Mouse (Mus musculus) ES-E14 (cell line): ENCODE measurements around the gene Ptprg. TPM values are rescaled to one million over a fixed set of nuclear protein-coding genes. Genes with fewer than 3 reads are reported as not detected.

Source experiments
- DNase-seq: peaks from one replicate; pipeline ENCODE4 v3.0.0-alpha.2; 2013; ENCODE audit warnings: low read depth, low spot score
- H3K27ac ChIP-seq: 2 replicates; pipeline ENCODE4 v1.5.1; 2012; ENCODE audit warnings: low read depth, mild to moderate bottlenecking, low read length, moderate library complexity, mixed read lengths; ENCODE audit not compliant: poor library complexity, insufficient read depth, severe bottlenecking
- H3K36me3 ChIP-seq: 2 replicates; pipeline ENCODE4 v1.6.1; 2012; ENCODE audit warnings: mild to moderate bottlenecking, low read length, moderate library complexity, mixed read lengths; ENCODE audit not compliant: control insufficient read depth, poor library complexity, insufficient read depth, severe bottlenecking
- H3K4me1 ChIP-seq, 2 experiments: fragments of 150-350 bp in 1 of 2; sonication (generic) in 1 of 2; 2 replicates each; pipeline ENCODE4 v1.6.1; 2012; ENCODE audit warnings: low read length in 2 of 2, mild to moderate bottlenecking in 1 of 2, mixed read lengths in 1 of 2; ENCODE audit not compliant: control insufficient read depth in 2 of 2, insufficient read depth in 2 of 2, poor library complexity in 1 of 2
- H3K4me3 ChIP-seq, 2 experiments: fragments of 150-350 bp in 1 of 2; sonication (generic) in 1 of 2; 2 replicates each; pipeline ENCODE4 v1.5.1; 2012; ENCODE audit warnings: low read length in 2 of 2, low read depth in 1 of 2, mild to moderate bottlenecking in 1 of 2, mixed read lengths in 1 of 2; ENCODE audit not compliant: insufficient read depth in 1 of 2, poor library complexity in 1 of 2, severe bottlenecking in 1 of 2
- H3K9ac ChIP-seq: 2 replicates; pipeline ENCODE4 v1.6.1; 2012; ENCODE audit warnings: low read depth, mild to moderate bottlenecking, low read length, mixed read lengths; ENCODE audit not compliant: poor library complexity, insufficient read depth, severe bottlenecking
- H3K9me3 ChIP-seq: fragments of 150-350 bp; sonication (generic); 2 replicates; pipeline ENCODE4 v1.6.1; 2012; ENCODE audit warnings: low read depth, mild to moderate bottlenecking, low read length; ENCODE audit not compliant: control insufficient read depth, insufficient read depth
- CHD2 ChIP-seq: IDR thresholded peaks from 2 replicates; pipeline ENCODE4 v1.6.1; 2014; ENCODE audit warnings: mild to moderate bottlenecking, low read depth, low read length, inconsistent platforms
- HCFC1 ChIP-seq: IDR thresholded peaks from 2 replicates; pipeline ENCODE4 v1.6.1; 2012; ENCODE audit warnings: low read length, inconsistent platforms, borderline replicate concordance; ENCODE audit not compliant: insufficient read depth
- MAFK ChIP-seq: IDR thresholded peaks from 2 replicates; pipeline ENCODE4 v1.6.1; 2014; ENCODE audit warnings: mild to moderate bottlenecking, low read depth, low read length, inconsistent platforms; ENCODE audit not compliant: insufficient read depth
- ZC3H11A ChIP-seq: IDR thresholded peaks from 2 replicates; pipeline ENCODE4 v1.6.1; 2012; ENCODE audit warnings: low read depth, mild to moderate bottlenecking, inconsistent platforms, low read length, borderline replicate concordance
- ZNF384 ChIP-seq: IDR thresholded peaks from 2 replicates; pipeline ENCODE4 v1.6.1; 2012; ENCODE audit warnings: low read depth, low read length, inconsistent platforms
- in situ Hi-C, 2 experiments: fragments of 600-800 bp; cut with MboI; formaldehyde crosslinking; loops; one replicate each; pipeline ENCODE4 v1.15.1; 2025; ENCODE audit warnings: low sequenced_read_pairs in 2 of 2, inconsistent platforms in 1 of 2; ENCODE audit not compliant: unreplicated experiment in 2 of 2
- total RNA-seq: library from RNA; depleted of rRNA; stranded (reverse); fragments of 300-350 nt; gene quantifications from 2 replicates; pipeline ENCODE4 v1.2.3, GENCODE M21; 2012

The Ptprg gene
- total RNA-seq, 1 experiment, result 59.8 TPM

DNA sequence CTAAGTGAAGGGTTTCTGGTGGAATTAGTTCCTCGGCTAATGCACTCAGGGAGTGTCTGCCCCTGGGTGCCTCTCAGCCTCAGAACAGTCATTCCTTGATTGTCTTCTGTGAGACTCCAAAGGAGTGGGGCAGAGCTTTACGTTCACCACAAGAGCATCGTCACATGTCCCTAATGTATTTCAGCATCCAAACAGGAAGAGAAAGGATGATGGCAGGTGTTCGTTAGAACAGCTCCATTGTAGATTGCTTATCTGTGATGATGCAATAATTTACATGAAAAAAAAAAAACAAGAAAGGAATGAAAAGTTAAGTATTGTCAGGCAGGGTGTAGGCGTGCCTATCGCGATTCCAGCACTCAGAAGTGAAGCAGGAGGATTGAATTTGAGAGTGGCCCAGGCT is 84.3 kb downstream of the Ptprg start:
- in situ Hi-C loops, result no loop called here
- H3K27ac ChIP-seq, result no peak overlapping the region
- TF ChIP-seq MAFK (no peak), ZC3H11A (no peak), ZNF384 (peak; percentile 28; the same call in 1 of the 2 replicates), CHD2 (no peak), HCFC1 (no peak)
- H3K36me3 ChIP-seq, result no peaks in the 10 kb centered on the region; the same call in 1 of the 2 replicates
- H3K4me3 ChIP-seq, result no peak overlapping the region
- peaks cover 2 to 6% of the 10 kb centered on the region in 2 experiments; a peak in 1 of 4 replicates for H3K4me1 ChIP-seq
- no peak for DNase-seq
- no peak overlapping the region for H3K9ac ChIP-seq
- H3K9me3 ChIP-seq, result no peaks in the 10 kb centered on the region

DNA sequence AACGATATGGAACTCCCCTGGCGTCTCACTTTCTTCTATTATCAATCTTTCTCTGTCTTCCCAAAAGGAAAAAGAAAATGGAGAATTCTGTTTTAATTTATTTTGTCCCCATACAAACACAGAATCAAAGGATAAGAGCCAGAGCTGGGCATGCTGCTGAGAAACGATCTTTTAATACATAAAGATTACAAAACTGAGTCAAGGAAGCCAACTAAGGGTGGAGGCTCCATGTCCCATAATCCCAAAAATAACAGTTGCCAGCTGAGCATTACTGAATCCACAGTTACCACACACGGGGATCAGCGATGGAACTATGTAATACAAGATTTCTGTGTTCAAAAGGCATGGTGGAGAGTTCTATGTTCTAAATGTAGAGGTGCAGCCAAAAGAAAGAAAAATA is 86.0 kb downstream of the Ptprg start:
- in situ Hi-C loops, result no loop called here
- no peak for DNase-seq
- H3K4me3 ChIP-seq, result no peak overlapping the region
- no peaks in the 10 kb centered on the region for H3K9me3 ChIP-seq
- no peak overlapping the region for H3K9ac ChIP-seq
- peaks cover 2 to 6% of the 10 kb centered on the region in 2 experiments; a peak in 1 of 4 replicates for H3K4me1 ChIP-seq
- no peaks in the 10 kb centered on the region; the same call in 1 of the 2 replicates for H3K36me3 ChIP-seq
- no peak for TF ChIP-seq ZC3H11A
- TF ChIP-seq CHD2, result no peak
- no peak for TF ChIP-seq MAFK
- TF ChIP-seq HCFC1, result no peak
- no peak for TF ChIP-seq ZNF384
- H3K27ac ChIP-seq, result no peak overlapping the region

DNA sequence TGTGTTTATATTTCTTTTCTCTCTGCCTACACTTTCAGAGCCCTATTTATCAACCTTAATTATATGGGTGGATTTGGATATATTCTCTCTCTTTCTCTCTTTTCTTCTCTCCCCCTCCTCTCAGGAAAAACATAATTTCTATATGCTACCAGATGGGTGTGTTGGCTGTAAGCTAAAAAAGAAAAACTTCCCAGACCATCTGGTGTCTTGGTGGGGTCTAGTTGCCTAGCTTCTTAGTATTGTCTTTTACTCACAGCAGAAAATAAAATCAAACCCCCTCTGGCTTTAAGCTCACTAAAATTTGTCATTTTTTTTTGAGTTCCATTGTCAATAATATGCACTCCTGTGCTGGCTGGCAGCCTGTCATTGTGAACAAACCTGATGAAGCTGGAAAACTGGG is 87.0 kb downstream of the Ptprg start:
- Histone ChIP-seq H3K27ac (no peak overlapping the region), H3K9me3 (no peaks in the 10 kb centered on the region), H3K4me3 (no peak overlapping the region), H3K9ac (no peak overlapping the region), H3K4me1 (peaks cover 2 to 6% of the 10 kb centered on the region in 2 experiments; a peak in 1 of 4 replicates), H3K36me3 (no peaks in the 10 kb centered on the region; the same call in 1 of the 2 replicates)
- TF ChIP-seq CHD2 (no peak), ZC3H11A (no peak), MAFK (no peak)
- DNase-seq, result no peak
- in situ Hi-C loops, result no loop called here

DNA sequence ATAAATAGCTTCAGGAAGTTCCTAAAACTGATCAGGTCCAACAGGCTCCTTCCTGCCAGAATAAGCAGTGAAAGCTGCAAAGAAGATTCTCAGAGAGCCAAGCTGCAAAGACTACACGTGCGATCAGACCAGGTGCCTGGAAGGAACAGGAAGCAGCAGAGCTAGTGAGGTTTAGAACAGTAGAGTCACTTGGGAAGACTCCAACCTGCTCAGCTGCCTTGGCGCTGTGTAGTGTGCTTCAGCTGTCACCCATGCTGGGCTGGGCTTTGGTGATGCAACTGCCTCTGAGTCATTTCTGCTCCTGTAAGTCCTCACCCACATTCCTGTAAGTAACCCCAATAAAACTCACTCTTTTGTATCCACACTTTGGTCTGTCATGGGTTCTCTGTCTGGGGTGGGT is 87.7 kb downstream of the Ptprg start:
- no peaks in the 10 kb centered on the region; the same call in 1 of the 2 replicates for H3K36me3 ChIP-seq
- in situ Hi-C loops, result no loop called here
- DNase-seq, result no peak
- H3K9me3 ChIP-seq, result no peaks in the 10 kb centered on the region
- TF ChIP-seq HCFC1, result no peak
- peaks cover 2 to 6% of the 10 kb centered on the region in 2 experiments; a peak in 1 of 4 replicates for H3K4me1 ChIP-seq
- no peak overlapping the region for H3K9ac ChIP-seq
- H3K27ac ChIP-seq, result no peak overlapping the region
- no peak overlapping the region for H3K4me3 ChIP-seq

DNA sequence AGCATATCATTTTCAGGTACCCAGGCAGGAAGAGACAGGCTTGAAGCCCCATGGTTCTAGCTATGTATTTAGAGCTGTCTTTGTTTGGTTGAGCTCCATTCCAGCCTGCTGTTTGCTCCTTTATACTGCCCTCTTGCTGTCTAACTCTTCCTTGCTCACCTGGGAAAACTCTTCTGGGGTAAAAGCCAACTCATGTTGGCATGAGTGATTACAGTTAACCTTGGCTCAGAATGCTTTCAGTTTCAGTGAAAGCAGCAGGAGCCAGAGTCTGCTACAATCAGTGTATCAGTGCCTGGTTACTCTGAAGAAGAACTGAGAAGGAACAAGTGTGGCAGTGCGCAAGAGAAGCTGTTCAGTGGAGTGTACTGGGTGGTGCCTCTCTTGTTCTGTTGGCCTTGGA is 89.6 kb downstream of the Ptprg start:
- no peaks in the 10 kb centered on the region; the same call in 1 of the 2 replicates for H3K36me3 ChIP-seq
- TF ChIP-seq CHD2, result no peak
- TF ChIP-seq HCFC1, result no peak
- TF ChIP-seq MAFK, result no peak
- no peak for TF ChIP-seq ZNF384
- TF ChIP-seq ZC3H11A, result no peak
- no peaks in the 10 kb centered on the region for H3K9me3 ChIP-seq
- no peak for DNase-seq
- H3K4me3 ChIP-seq, result no peak overlapping the region
- peaks cover under 1 to 6% of the 10 kb centered on the region in 2 experiments; a peak in 1 of 4 replicates for H3K4me1 ChIP-seq
- in situ Hi-C loops, result no loop called here
- no peak overlapping the region for H3K27ac ChIP-seq
- no peak overlapping the region for H3K9ac ChIP-seq
